Mouse (Mus musculus): ENCODE results near the gene Rgs3.

DNA sequence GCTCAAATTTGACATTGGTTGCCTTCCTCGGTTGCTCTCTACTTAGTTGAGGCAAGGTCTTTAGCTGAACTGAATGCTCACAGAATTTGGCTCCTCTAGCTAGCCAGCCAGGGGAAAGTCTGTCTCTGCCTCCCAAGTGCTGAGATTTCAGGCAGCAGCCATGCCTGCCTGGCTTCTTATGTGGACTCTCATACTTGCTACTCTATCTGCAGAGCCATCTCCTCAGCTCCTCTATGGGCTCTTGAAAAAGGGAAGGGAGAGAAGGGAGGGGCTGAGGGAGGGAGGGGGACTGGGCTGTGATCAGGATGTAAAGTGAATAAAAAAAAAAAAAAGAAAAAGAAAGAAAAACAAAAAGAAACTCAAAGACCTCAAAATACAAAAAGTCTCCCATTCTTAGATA lies 31.2 kb downstream of the Rgs3 start:
- TF ChIP-seq POLR2A (IDR thresholded peaks at IDR 0.05; ENCODE audit: borderline replicate concordance, low read depth, low read length) (no peak), CTCF (IDR thresholded peaks at IDR 0.05; ENCODE audit: low read depth, low read length) (no peak)
